Mouse (Mus musculus): ENCODE measurements at regions not wholly inside any gene's neighbourhood (a gene's known extent, or its start where the extent isn't known, plus 50 kb on each side); places are given as distances from the start of the nearest gene placed in this dataset.

- no peak for ATAC-seq (replicated peaks; ENCODE audit: poor library complexity)
Observed at GRCm38 (mm10) chr13:70277667-70278591, 359.5 kb downstream of the Ice1 start.

GRCm38 (mm10) chr13:70281051-70281847 lies 356.2 kb downstream of the Ice1 start:
- ATAC-seq (replicated peaks; ENCODE audit: poor library complexity): no peak

DNA sequence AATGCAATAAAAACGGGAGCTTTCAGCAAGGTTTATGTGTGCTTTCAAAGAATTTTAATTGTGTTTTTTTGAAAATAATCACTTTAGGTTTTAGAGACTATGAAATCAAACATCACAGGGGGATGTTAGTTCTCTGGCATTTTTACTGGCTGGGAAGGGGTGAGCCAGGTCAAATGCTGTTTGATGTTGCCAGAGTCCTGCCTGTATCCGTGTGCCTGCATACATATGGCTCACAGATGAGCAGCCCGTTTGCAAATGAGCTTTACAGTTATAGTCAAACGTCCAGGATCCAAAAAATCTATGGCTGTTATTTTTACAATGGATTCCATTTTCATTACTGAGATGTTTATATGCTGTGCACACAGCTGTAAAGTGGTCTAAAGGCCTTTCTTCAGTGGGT lies 354.7 kb downstream of the Ice1 start:
- no peak for ATAC-seq (replicated peaks; ENCODE audit: poor library complexity)

GRCm38 (mm10) chr13:70283231-70283630 lies 354.2 kb downstream of the Ice1 start:
- no peak for ATAC-seq (replicated peaks; ENCODE audit: poor library complexity)

GRCm38 (mm10) chr13:70292713-70293112 lies 344.7 kb downstream of the Ice1 start:
- ATAC-seq (replicated peaks; ENCODE audit: poor library complexity): no peak

DNA sequence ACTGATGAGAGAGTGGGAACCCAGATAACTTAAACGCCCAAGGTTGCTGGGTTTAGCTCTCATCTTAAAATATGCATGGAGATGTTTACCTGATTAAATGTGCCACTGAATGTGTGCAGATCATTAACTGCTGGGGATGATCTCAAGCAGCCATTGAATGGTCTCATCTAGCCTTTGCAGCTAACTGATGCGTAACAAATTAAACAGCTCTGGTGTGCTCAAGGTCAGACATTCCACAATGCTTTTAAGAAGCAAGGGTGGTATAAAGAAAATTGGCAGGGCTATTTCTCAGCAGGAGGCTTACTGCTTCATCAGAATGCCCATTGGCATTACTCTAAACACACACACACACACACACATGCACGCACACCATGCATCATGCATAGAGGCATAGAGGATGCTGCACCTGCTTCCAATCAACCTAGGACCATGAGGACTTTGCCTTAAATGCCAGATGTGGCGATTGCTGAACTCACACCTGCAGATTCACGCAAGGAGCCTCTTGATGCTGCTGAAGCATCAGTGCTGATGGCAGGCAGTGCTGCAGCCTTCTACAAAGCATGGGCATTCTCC lies 333.4 kb downstream of the Ice1 start:
- no peak for ATAC-seq (replicated peaks; ENCODE audit: poor library complexity)

- ATAC-seq (replicated peaks; ENCODE audit: poor library complexity): no peak
Observed at GRCm38 (mm10) chr13:70310516-70310915, 326.9 kb downstream of the Ice1 start.

DNA sequence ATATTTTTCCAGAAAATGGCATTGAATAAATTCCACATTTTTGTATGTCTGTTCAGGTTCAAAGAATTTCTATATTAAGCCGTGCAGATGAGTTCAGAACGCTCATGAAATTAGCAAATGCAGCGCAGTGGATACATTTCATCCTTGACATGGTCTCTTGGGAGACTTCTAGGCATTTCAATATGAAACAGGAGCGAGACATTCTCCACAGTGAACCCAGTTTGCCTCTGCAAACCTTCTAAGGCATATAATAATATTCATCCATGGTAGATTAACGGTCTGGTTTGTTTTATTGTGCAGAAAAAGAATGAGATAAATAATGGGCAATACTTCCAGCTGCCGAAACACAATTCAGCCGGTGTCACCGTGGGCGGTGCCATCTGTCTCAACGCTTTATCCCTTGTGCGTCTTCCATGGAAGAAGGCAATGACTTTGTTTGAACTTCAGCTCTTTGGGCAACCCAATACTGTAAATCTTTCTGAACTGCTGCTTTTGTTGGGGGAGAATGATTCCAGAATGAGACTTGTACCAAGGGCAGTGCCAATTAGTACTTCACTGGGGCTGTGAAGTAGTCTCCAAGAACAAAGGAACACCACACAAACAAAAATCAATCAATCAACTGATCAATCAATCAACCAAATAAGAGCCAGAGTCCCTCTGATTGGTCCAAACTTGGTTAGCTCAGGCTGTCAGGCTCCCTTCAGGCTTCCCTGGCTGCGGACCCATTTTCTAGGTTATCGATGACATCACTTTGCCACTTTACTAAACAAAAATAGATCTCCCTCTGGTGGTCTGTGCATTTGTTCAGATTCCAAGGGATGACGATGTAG lies 326.0 kb downstream of the Ice1 start:
- ATAC-seq (replicated peaks; ENCODE audit: poor library complexity): no peak

DNA sequence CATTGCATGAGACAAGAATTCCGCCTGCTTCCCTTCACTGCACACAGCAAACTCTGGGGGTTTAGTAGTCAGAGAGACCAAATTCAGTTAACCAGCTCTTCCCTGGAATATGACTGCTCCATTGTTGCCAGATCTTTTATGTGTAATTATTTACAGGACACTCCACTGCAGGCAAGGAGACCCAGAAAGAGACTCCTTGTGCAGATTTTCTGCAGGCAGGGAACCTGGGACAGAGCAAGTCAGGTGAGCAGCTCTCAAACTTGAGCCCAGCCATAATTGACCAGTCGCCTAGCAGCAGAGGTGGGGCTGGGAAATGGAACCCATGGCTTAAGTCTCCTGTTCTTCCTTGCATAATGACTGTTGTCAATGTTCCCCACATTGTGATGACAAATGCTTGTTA lies 324.2 kb downstream of the Ice1 start:
- no peak for ATAC-seq (replicated peaks; ENCODE audit: poor library complexity)

DNA sequence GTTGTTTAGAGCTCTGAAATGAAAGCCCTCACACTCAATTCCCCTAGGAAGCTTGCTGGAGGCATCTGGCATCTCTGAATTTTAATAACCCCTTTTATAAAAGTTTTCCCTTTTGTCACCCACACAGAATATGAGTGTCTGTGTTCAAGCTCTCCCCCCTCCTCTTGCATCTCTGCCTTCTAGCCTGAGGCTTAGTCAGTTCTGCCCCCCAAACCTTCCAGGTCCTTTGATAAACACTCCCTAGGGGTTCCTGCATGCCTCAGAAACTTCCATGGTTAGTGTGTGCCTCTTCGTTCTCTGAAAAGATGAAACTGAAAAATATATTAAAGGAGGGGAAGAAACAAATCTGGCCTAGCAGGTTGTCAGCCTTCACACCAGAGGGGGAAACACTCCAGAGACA lies 313.9 kb downstream of the Ice1 start:
- no peak for ATAC-seq (replicated peaks; ENCODE audit: poor library complexity)

DNA sequence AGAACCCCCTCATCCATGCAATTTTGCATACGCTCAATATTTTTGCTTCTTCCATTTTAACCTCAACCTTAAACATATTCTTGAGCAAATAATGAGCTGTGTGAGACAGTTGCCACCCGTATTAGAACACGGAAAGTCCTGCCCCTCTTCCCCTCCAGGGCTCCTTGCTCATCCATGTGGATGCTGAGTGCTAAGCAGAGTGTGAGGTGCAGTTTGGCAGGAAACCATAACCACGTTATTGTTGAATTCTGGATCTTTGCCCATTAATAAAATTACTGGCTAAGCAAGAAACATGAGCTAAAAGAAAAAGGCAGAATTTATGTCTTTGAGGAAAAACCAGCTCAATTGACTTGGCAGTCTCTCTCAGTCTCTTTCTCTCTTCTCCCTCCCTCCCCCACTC lies 301.4 kb downstream of the Ice1 start:
- ATAC-seq (replicated peaks; ENCODE audit: poor library complexity): no peak

GRCm38 (mm10) chr13:70340437-70340836 lies 297.0 kb downstream of the Ice1 start:
- no peak for ATAC-seq (replicated peaks; ENCODE audit: poor library complexity)

DNA sequence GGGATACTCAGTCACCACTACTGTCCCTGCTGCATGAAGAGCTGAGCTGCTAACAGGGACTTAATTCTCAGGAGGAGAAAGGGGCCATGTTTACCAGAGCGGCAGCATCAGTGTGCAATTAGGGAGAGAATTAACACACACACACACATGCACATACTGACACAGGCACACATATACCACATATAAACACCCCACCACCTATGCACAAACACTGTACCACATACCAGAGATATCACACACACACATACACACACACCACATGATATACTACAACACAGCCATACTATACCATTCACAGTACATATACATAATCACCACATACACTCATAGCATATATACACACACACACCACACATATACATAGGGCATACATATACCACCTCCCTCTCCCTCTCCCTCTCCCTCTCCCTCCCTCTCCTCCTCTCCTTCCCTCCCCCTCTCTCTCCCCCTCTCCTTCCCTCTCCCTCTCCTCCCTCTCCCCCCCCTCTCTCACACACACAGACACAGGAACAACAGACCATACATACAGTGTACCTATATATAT lies 294.2 kb downstream of the Ice1 start:
- ATAC-seq (replicated peaks; ENCODE audit: poor library complexity): no peak

DNA sequence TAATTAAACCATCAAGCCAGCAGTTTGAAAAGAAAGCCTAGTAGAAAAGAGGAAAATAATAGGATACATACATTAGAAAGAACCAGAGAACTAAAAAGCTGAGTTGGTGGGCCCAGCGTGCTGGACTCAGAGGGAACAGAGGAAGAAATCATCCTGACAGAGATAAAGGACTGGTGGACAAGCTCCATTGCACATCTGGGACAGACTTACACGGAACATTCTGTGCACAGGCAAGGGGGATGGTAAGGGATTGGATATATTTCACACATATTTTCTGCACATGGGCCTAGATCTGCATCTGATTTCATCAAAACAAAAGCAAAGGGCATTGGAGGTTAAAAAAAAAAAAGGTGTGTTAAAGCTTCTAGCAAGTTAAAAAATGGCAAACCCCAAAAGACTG lies 293.5 kb downstream of the Ice1 start:
- ATAC-seq (replicated peaks; ENCODE audit: poor library complexity): no peak

- no peak for ATAC-seq (replicated peaks; ENCODE audit: poor library complexity)
Observed at GRCm38 (mm10) chr13:70344311-70344710, 293.1 kb downstream of the Ice1 start.

DNA sequence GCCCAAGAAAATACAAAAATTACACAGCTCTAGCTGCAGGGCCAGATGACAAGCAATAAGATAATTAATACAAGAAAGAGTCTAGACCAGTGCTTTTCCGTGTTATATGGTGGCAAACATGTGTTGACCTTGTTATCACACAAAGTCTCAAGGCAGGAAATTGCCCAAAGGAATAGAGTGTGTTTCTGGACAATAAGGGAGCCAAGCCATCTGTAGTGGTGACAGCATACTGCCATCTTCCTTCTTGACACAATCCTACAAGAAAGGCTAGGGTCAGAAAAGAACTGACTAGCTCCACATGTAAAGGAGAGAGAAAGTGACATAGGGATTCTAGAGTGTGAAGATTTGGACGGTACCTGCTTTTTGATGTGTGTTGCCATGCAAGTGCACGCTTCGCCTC lies 289.0 kb downstream of the Ice1 start:
- no peak for ATAC-seq (replicated peaks; ENCODE audit: poor library complexity)

- ATAC-seq (replicated peaks; ENCODE audit: poor library complexity): no peak
Observed at GRCm38 (mm10) chr13:70348965-70349364, 288.5 kb downstream of the Ice1 start.

- no peak for ATAC-seq (replicated peaks; ENCODE audit: poor library complexity)
Observed at GRCm38 (mm10) chr13:70369647-70370046, 267.8 kb downstream of the Ice1 start.

DNA sequence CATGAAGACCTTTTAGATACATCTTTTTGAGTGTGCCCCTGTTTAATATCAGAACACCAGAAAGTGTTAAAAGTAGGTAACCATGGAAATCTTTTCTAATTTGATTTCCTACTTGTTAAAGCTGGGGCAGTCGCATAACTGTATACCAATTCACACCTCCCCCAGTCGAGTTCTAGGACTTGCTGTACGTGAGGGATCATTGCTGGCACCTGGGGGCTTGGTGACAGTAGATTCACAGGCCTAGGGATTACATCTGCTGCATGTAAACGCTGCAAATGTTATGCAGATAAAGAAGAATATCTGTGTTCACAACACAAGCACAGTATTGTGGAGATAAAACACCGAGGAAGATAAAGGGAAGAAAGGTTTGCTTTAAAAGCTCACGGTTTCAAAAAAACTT lies 256.7 kb downstream of the Ice1 start:
- no peak for ATAC-seq (replicated peaks; ENCODE audit: poor library complexity)

DNA sequence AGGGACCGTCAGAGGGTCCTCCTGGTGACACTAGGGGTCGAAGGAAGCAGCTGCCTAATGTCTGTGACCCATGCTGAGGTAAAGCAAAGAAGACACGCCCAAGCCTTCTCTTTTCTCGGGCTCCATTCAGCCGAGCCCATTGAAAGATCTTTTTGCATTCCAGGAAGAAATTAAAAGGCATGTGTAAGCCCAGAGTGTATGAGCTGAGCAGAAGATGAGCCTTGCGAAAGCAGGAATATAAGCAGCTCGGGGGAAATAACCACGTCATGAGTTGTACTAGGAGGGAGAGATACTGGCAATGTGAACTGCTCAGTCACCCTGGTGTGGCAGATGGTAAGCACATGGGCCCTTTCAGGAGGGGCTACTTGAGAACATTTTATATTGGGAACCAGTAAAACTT lies 252.1 kb downstream of the Ice1 start:
- no peak for ATAC-seq (replicated peaks; ENCODE audit: poor library complexity)

DNA sequence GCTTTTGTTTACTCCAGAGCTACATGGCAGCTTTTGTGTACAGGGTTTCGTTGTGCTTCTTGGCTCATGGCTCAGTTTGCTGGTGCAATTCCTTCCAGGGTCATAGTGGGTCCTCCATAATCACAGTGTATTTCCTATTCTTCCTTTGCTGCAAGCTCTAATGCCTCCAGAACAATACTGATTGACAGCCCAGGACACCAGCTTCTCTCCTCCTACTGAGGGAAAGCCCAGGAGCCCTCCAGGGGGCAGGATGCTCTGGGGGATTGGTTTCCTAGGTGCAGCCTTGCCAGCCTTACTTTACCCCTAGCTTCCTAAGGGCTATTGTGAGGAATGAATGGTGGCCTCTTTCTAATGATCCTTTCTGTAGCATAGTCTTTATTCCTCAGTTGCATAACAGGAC lies 224.6 kb downstream of the Ice1 start:
- no peak for ATAC-seq (replicated peaks; ENCODE audit: poor library complexity)
